Mouse (Mus musculus): ENCODE data around the gene Chd1l. TPM values are rescaled to one million over a fixed set of nuclear protein-coding genes. Genes with fewer than 3 reads are reported as not detected.

Gene Chd1l
- total and polyA plus RNA-seq, 2 experiments: 2.4 to 7.7 TPM

GRCm38 (mm10) chr3:97628391-97629001, 18.5 kb upstream of the Chd1l start, which contains the start of gene Fmo5:
Gene Fmo5, plus strand, starts transcription at chr3:97628804.
- H3K4me3 ChIP-seq (ENCODE audit: insufficient read depth, low read depth, low read length): peak within 1 kb of the TSS; percentile 67
- H3K27me3 ChIP-seq (ENCODE audit: control insufficient read depth, insufficient read depth, low read length): no peaks in the 10 kb centered on the region
- H3K9ac ChIP-seq (ENCODE audit: low read depth, low read length): peak within 1 kb of the TSS; percentile 86
- peak within 1 kb of the TSS; percentile 83 for H3K27ac ChIP-seq (replicated peaks; ENCODE audit: insufficient read depth, low read depth, low read length)
- H3K79me2 ChIP-seq (ENCODE audit: control insufficient read depth, insufficient read depth, low read length): peaks cover 4% of the 10 kb centered on the region; the same call in 1 of the 2 replicates
- H3K36me3 ChIP-seq (ENCODE audit: control insufficient read depth, insufficient read depth, low read length): peaks cover 12% of the 10 kb centered on the region
- H3K4me1 ChIP-seq (ENCODE audit: control insufficient read depth, insufficient read depth, low read length): peaks cover 21% of the 10 kb centered on the region
- TF ChIP-seq POLR2A (IDR thresholded peaks at IDR 0.05; ENCODE audit: extremely low read depth, insufficient read depth, low read length): peak; percentile 100
- no peak for TF ChIP-seq CTCF (IDR thresholded peaks at IDR 0.05; ENCODE audit: low read depth, low read length)
- under 1% methylated on average over 18 of the region's 18 CpGs for WGBS
- peak; percentile 91 for DNase-seq (ENCODE audit: extremely low read depth, low read depth, low spot score)

GRCm38 (mm10) chr3:97627893-97628292, 17.9 kb upstream of the Chd1l start:
- WGBS: 15% methylated on average over 7 of the region's 7 CpGs
- Histone ChIP-seq H3K27me3 (ENCODE audit: control insufficient read depth, insufficient read depth, low read length) (no peaks in the 10 kb centered on the region), H3K9ac (ENCODE audit: low read depth, low read length) (no peak overlapping the region), H3K27ac (replicated peaks; ENCODE audit: insufficient read depth, low read depth, low read length) (peak overlapping the region; percentile 34), H3K79me2 (ENCODE audit: control insufficient read depth, insufficient read depth, low read length) (peaks cover 4% of the 10 kb centered on the region; the same call in 1 of the 2 replicates), H3K36me3 (ENCODE audit: control insufficient read depth, insufficient read depth, low read length) (peaks cover 8% of the 10 kb centered on the region), H3K4me3 (ENCODE audit: insufficient read depth, low read depth, low read length) (peak overlapping the region; percentile 67), H3K4me1 (ENCODE audit: control insufficient read depth, insufficient read depth, low read length) (peaks cover 19% of the 10 kb centered on the region)
- TF ChIP-seq CTCF (IDR thresholded peaks at IDR 0.05; ENCODE audit: low read depth, low read length) (no peak), POLR2A (IDR thresholded peaks at IDR 0.05; ENCODE audit: extremely low read depth, insufficient read depth, low read length) (no peak)
- peak; percentile 77 for DNase-seq (ENCODE audit: extremely low read depth, low read depth, low spot score)

- Histone ChIP-seq H3K4me1 (ENCODE audit: control insufficient read depth, insufficient read depth, low read length) (peaks cover 10% of the 10 kb centered on the region), H3K27me3 (ENCODE audit: control insufficient read depth, insufficient read depth, low read length) (no peaks in the 10 kb centered on the region), H3K79me2 (ENCODE audit: control insufficient read depth, insufficient read depth, low read length) (no peaks in the 10 kb centered on the region), H3K27ac (replicated peaks; ENCODE audit: insufficient read depth, low read depth, low read length) (peak overlapping the region; percentile 42; the same call in 1 of the 2 replicates), H3K9ac (ENCODE audit: low read depth, low read length) (no peak overlapping the region), H3K4me3 (ENCODE audit: insufficient read depth, low read depth, low read length) (no peak overlapping the region), H3K36me3 (ENCODE audit: control insufficient read depth, insufficient read depth, low read length) (no peaks in the 10 kb centered on the region)
- peak; percentile 87 for DNase-seq (ENCODE audit: extremely low read depth, low read depth, low spot score)
- 18% methylated on average over 2 of the region's 2 CpGs for WGBS
- TF ChIP-seq POLR2A (IDR thresholded peaks at IDR 0.05; ENCODE audit: extremely low read depth, insufficient read depth, low read length) (no peak), CTCF (IDR thresholded peaks at IDR 0.05; ENCODE audit: low read depth, low read length) (no peak)
These were observed 14.6 kb upstream of the Chd1l start for GRCm38 (mm10) chr3:97624611-97625010.

GRCm38 (mm10) chr3:97620657-97621056, 10.7 kb upstream of the Chd1l start:
- Histone ChIP-seq H3K4me3 (ENCODE audit: insufficient read depth, low read depth, low read length) (no peak overlapping the region), H3K36me3 (ENCODE audit: control insufficient read depth, insufficient read depth, low read length) (no peaks in the 10 kb centered on the region), H3K79me2 (ENCODE audit: control insufficient read depth, insufficient read depth, low read length) (no peaks in the 10 kb centered on the region), H3K4me1 (ENCODE audit: control insufficient read depth, insufficient read depth, low read length) (peaks cover 21% of the 10 kb centered on the region), H3K27ac (replicated peaks; ENCODE audit: insufficient read depth, low read depth, low read length) (no peak overlapping the region), H3K9ac (ENCODE audit: low read depth, low read length) (no peak overlapping the region), H3K27me3 (ENCODE audit: control insufficient read depth, insufficient read depth, low read length) (no peaks in the 10 kb centered on the region)
- TF ChIP-seq CTCF (IDR thresholded peaks at IDR 0.05; ENCODE audit: low read depth, low read length) (no peak), POLR2A (IDR thresholded peaks at IDR 0.05; ENCODE audit: extremely low read depth, insufficient read depth, low read length) (no peak)
- peak; percentile 82 for DNase-seq (ENCODE audit: extremely low read depth, low read depth, low spot score)
- 42% methylated on average over 4 of the region's 4 CpGs for WGBS

GRCm38 (mm10) chr3:97617899-97618298, 7.9 kb upstream of the Chd1l start:
- H3K4me3 ChIP-seq (ENCODE audit: insufficient read depth, low read depth, low read length): no peak overlapping the region
- H3K79me2 ChIP-seq (ENCODE audit: control insufficient read depth, insufficient read depth, low read length): no peaks in the 10 kb centered on the region
- H3K27ac ChIP-seq (replicated peaks; ENCODE audit: insufficient read depth, low read depth, low read length): no peak overlapping the region
- TF ChIP-seq CTCF (IDR thresholded peaks at IDR 0.05; ENCODE audit: low read depth, low read length) (no peak), POLR2A (IDR thresholded peaks at IDR 0.05; ENCODE audit: extremely low read depth, insufficient read depth, low read length) (no peak)
- H3K27me3 ChIP-seq (ENCODE audit: control insufficient read depth, insufficient read depth, low read length): no peaks in the 10 kb centered on the region
- peak; percentile 37 for DNase-seq (ENCODE audit: extremely low read depth, low read depth, low spot score)
- H3K9ac ChIP-seq (ENCODE audit: low read depth, low read length): no peak overlapping the region
- WGBS: 44% methylated on average over 8 of the region's 8 CpGs
- H3K4me1 ChIP-seq (ENCODE audit: control insufficient read depth, insufficient read depth, low read length): peaks cover 21% of the 10 kb centered on the region
- H3K36me3 ChIP-seq (ENCODE audit: control insufficient read depth, insufficient read depth, low read length): no peaks in the 10 kb centered on the region

Measured in liver, adult 2 months (tissue).